Mouse (Mus musculus) heart, adult 2 months (tissue): ENCODE measurements around the gene Vldlr.

ENCODE experiments used
- CTCF ChIP-seq: fragments of 200-600 bp; IDR thresholded peaks from 2 replicates; pipeline ENCODE4 v1.8.1; 2022; ENCODE audit warnings: antibody characterized with exemption, mild to moderate bottlenecking, moderate library complexity
- POLR2A ChIP-seq: fragments of 200-500 bp; IDR thresholded peaks from 2 replicates; pipeline ENCODE4 v1.6.1; 2011; ENCODE audit warnings: mild to moderate bottlenecking, low read depth, low read length, control low read depth; ENCODE audit not compliant: insufficient read depth

DNA sequence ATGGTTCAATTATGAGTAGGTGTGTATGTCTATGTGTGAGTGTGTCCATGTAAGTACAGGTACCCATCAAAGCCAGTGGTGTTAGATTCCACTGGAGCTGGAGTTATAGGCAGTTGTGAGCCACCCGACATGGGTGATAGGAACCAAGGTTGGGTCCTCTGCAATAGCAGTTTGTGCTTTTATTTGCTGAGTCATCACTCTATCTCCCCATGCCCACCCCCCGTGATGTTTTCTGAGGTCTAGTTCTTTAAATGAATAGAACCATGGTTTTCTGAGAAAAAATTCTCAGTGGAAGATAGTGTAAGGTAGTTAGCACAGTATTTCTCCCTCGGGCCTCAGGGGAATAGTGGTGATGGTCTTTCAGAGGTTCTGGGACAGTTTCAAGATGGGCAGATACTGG lies 39.4 kb downstream of the Vldlr start:
- TF ChIP-seq CTCF = no peak
- no peak for TF ChIP-seq POLR2A
